Mouse (Mus musculus): ENCODE data around the gene Slx4ip.

Slx4ip gene

GRCm38 (mm10) chr2:136947937-136948336 is 56.9 kb downstream of the Slx4ip start:
- no peak for DNase-seq (ENCODE audit: low spot score)

DNA sequence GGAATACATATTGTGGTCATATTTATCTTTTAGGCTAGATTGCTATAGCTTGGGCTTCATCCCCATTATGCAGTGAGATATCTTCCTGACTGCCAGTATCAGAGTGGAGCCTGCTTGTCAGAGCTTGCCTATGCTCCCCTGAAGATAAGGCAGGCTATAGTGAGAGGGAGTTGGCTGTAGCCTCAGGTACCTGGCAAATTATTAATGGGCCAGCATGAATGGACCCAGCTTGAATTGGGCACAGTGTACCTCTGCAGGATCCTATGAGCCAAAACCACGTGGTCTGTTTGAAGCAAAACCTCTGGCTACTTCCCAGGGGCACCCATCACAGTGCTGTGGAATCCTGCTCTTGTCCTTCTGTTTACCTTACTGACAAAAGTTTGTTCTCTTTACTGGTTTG is 61.2 kb downstream of the Slx4ip start:
- no peak for DNase-seq (ENCODE audit: low spot score)

- DNase-seq (ENCODE audit: low spot score), result no peak
Measured at GRCm38 (mm10) chr2:136955726-136956571, 64.9 kb downstream of the Slx4ip start.

DNA sequence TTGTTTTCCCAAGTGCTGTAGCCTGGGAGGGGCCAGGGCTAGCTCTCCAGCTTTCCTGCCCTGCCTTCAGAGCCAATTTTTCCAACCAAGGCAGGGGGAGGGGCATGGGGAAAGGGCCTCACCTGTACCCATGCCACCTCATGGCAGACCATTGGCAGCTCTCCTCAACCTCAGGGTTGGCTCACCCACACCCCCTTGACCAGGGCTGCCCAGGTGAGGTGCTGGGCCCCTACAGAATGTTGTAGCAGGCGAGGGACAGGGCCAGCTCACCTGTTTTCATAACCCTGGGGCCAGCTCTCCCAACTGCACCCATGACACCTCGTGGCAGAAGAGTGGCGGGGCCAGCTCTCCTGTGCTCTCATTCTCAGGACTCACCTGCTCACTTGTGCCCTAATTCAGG is 67.7 kb downstream of the Slx4ip start:
- DNase-seq (ENCODE audit: low spot score), result no peak

DNA sequence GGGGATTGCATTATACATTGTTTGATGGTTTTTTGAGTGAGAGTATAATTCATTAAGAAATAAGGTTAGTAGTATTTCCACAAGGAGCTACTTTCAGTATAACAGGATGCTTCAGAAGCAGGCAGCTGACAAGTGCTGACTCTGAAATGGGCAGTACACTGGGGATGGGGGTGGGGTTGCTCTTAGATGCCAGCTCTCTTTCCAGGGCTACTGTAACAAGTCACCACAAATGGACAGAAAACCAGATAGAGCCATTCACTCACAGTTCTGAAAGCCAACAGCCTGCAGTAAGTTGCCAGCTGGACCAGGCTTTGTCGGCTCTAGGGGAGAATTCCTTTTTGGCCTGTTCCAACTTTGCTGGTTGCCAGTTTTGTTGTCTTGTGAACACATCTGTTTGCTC is 84.8 kb downstream of the Slx4ip start:
- no peak for DNase-seq (ENCODE audit: low spot score)

DNA sequence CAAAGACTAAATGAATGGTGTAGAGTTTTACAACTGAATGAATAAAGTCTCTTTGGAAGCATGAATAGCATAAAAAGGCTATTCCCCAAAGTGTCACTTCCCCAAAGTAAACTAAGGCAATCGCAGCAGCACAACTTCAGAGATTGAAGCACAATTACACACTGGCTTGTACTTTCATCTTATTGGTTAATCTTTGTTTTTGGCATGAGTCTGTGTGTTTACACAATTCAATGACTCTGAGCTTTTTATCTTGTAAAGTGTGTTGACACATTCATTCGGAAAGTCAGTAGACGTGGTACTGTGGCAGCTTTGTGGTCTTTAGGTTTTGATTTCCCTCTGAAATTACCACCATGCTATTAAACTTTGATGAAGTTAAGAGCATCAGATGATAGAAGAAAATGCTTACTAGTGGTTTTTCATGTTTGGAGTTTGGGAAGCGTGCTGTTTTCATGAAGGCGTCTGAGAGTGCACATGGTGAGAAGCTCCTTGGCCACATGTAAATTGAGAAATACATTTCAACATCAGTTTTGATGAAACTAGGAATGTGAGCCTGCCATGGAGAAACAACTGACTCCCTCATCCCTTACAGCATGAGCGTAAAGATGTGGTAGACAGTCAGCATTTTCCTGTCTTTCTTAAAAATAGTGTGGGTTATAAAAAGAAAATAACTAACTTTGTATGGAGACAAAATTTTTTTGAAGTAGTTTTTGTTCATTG is 88.2 kb downstream of the Slx4ip start:
- DNase-seq (ENCODE audit: low spot score), result no peak

GRCm38 (mm10) chr2:136981062-136981879 is 90.3 kb downstream of the Slx4ip start:
- DNase-seq (ENCODE audit: low spot score), result no peak

DNA sequence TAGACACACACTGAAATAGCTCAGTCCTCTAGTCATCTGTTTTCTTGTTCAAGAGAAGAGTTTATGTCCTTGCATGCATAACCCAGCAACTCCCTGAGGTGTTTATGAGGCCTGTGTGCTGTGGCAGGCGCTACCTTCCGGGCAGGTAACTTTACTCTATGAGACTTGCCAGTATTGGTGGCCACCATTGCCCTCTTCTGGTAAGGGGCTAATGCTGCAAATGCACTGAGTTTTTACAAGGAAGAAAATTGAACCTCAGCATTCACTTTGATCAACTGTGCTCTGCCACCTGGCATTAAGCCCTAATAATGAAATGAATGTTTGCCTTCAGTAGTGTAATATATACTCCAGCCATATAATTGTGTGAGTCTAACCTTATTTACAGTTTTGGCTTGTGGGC is 92.9 kb downstream of the Slx4ip start:
- DNase-seq (ENCODE audit: low spot score), result no peak

DNA sequence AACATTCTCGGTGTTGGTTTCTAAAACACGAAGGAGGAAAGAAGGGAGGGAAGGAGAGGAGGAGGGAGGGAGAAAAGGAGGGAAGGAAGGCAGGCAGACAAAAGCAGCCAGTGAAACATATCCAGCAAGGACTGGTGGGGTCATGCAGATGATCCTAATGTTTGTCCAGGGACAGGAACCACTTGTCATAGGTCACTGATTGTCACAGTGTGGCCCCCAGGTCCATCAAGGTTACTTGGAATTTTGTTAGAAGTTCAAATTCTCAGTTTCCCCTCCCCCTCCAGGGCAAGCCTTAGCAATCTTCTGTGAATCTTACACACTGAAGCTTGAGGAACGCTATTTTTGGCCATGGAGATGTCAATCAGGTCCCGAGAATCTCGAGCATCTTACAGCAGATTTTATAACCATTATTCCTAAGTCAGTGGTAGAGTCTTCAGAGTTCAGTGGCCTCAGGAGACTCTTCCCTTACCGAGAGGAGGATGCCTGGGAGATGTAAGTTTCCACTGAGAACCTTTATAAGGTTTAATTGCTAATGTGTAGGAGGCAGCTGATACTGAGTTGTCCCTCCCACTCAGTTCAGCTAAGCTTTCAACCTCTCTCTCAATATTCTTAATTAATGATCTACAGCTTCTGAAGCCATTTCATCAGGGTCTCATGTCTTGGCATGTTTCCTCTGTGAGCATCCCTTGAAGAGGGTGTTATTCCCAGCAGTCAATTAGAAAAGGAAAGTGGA is 95.1 kb downstream of the Slx4ip start:
- DNase-seq (ENCODE audit: low spot score), result no peak

DNA sequence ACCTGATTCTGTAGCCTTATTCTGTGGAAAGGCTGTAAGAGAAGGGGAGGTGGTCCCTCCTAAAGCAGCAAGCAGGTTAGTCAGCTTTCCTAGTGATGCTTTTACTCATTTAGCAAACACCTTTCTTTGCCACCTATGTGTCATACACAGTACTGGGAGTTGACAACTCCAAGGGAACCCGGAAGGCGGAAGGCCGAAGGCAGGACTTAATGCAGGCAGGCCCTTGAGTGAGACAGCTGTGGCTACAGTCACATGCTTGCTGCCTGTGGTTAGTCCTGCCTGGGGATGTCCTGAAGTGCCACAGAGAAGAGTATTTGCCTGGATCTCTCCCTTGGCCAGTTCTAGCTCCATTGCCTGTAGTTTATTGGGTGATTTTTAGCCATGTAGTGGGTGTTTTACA is 102.1 kb downstream of the Slx4ip start:
- no peak for DNase-seq (ENCODE audit: low spot score)

GRCm38 (mm10) chr2:136997104-136997503 is 106.1 kb downstream of the Slx4ip start:
- DNase-seq (ENCODE audit: low spot score), result no peak

GRCm38 (mm10) chr2:137002031-137002430 is 111.0 kb downstream of the Slx4ip start:
- no peak for DNase-seq (ENCODE audit: low spot score)

- no peak for DNase-seq (ENCODE audit: low spot score)
Measured at GRCm38 (mm10) chr2:137006656-137007055, 115.6 kb downstream of the Slx4ip start.

DNA sequence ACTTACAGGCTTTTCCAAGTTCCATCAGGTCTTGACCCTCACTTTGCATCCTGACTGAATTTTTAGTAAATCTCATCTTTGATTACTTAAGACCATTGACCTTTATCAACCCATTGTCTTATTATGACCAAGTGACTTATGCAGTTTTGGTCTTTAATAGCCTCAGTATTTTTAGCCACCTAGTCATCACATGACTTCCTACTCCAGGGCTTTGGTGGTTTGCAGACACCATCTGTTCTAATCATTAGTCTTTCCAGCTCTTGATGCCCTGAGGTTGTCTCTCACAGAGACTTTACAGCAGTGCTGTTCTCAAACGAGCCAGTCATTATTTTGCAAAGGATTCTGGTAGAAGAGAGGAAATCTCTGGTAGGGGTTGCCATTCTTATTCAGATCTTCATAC is 121.0 kb downstream of the Slx4ip start:
- no peak for DNase-seq (ENCODE audit: low spot score)

GRCm38 (mm10) chr2:137013151-137013550 is 122.1 kb downstream of the Slx4ip start:
- DNase-seq (ENCODE audit: low spot score), result no peak

GRCm38 (mm10) chr2:137013811-137014350 is 122.9 kb downstream of the Slx4ip start:
- no peak for DNase-seq (ENCODE audit: low spot score)

GRCm38 (mm10) chr2:137014423-137014822 is 123.4 kb downstream of the Slx4ip start:
- no peak for DNase-seq (ENCODE audit: low spot score)

- DNase-seq (ENCODE audit: low spot score), result no peak
Measured at GRCm38 (mm10) chr2:137044122-137044521, 153.1 kb downstream of the Slx4ip start.

DNA sequence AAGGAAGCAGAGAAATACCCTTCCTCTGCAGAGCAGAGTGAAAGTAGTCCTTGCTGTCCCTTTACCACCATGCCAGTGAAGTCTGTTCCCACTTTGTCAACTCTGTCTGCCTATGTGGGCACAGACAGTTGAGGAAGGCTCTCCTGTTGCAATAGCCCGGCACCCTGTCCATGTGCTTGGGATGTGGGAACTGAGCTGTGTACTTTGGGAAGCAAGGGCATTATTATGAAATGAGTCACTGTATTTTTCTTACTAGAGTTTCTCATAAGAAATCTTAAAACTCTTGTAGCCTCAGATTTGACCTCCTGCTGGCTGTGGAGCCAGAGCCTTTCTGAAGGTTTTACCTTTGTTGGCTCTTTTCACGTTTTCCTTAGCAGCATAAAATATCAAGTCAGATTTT is 158.3 kb downstream of the Slx4ip start:
- DNase-seq (ENCODE audit: low spot score), result no peak

GRCm38 (mm10) chr2:137049906-137050305 is 158.9 kb downstream of the Slx4ip start:
- DNase-seq (ENCODE audit: low spot score), result no peak

DNA sequence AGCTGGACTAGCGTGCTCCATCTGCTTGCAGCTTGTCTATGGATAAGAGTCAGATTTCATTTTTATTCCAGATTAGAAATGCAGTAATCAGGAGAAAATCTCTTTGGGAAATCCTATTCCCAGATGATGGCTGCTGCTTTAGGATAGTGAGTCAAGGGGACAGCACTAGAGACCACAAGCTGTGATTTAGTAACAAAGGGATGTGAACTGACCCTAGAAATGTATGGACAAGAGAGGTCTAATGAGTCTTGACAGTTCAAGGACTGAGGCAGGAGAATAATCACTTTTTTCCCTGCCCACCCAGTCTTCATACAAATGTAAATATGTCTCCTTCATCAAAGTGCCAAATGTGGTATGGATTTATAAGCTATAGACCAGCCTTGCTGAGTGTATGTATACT is 172.8 kb downstream of the Slx4ip start:
- no peak for DNase-seq (ENCODE audit: low spot score)

GRCm38 (mm10) chr2:137064513-137064912 is 173.5 kb downstream of the Slx4ip start:
- no peak for DNase-seq (ENCODE audit: low spot score)
